Mouse (Mus musculus) ovary, postnatal 14 days (tissue): ENCODE data around the gene Zbtb7b.
A peak's percentile ranks its signal among the peaks of the same experiment; 100 is the strongest.
"Not testable (repeated sequence)": the region's sequence is repeated elsewhere in the genome, so short reads cannot be mapped to it uniquely, and the experiment has no call there.

Experiments used
- DNase-seq: peaks from one replicate; pipeline ENCODE4 v3.0.0; 2022; ENCODE audit warnings: low spot score

The Zbtb7b gene

GRCm38 (mm10) chr3:89394006-89394893 is at the start of gene Zbtb7b:
TSS of gene Zbtb7b (minus strand) at chr3:89394776.
- peak; percentile 80 for DNase-seq

GRCm38 (mm10) chr3:89440691-89441090 is 46.1 kb upstream of the Zbtb7b start:
- no peak for DNase-seq

GRCm38 (mm10) chr3:89437269-89437668 is 42.7 kb upstream of the Zbtb7b start:
- DNase-seq = no peak

- peak; percentile 45 for DNase-seq
Measured at GRCm38 (mm10) chr3:89436176-89437113, 41.9 kb upstream of the Zbtb7b start, which contains the start of gene Pbxip1. TSS of gene Pbxip1 (plus strand) at chr3:89436706.

- no peak for DNase-seq
Measured at GRCm38 (mm10) chr3:89435041-89435440, 40.5 kb upstream of the Zbtb7b start.

- DNase-seq = no peak
Measured at GRCm38 (mm10) chr3:89434532-89434931, 40.0 kb upstream of the Zbtb7b start.

- no peak for DNase-seq
Measured at GRCm38 (mm10) chr3:89432606-89433005, 38.0 kb upstream of the Zbtb7b start.

GRCm38 (mm10) chr3:89430171-89431159 is 35.9 kb upstream of the Zbtb7b start, which contains the start of gene Pygo2:
TSS of gene Pygo2 (plus strand) at chr3:89430214.
- DNase-seq = peak; percentile 88

GRCm38 (mm10) chr3:89429021-89429420 is 34.4 kb upstream of the Zbtb7b start:
- DNase-seq = not testable (repeated sequence)

GRCm38 (mm10) chr3:89425876-89426275 is 31.3 kb upstream of the Zbtb7b start:
- no peak for DNase-seq

- DNase-seq = no peak
Measured at GRCm38 (mm10) chr3:89425141-89425525, 30.6 kb upstream of the Zbtb7b start.

- no peak for DNase-seq
Measured at GRCm38 (mm10) chr3:89424416-89425140, 30.0 kb upstream of the Zbtb7b start.

GRCm38 (mm10) chr3:89422556-89423205 is 28.1 kb upstream of the Zbtb7b start:
- no peak for DNase-seq

GRCm38 (mm10) chr3:89421810-89422473 is 27.4 kb upstream of the Zbtb7b start:
- no peak for DNase-seq

- DNase-seq = peak; percentile 67
Measured at GRCm38 (mm10) chr3:89421002-89421774, 26.6 kb upstream of the Zbtb7b start.

- no peak for DNase-seq
Measured at GRCm38 (mm10) chr3:89420421-89420820, 25.8 kb upstream of the Zbtb7b start.

GRCm38 (mm10) chr3:89419981-89420380 is 25.4 kb upstream of the Zbtb7b start:
- no peak for DNase-seq

GRCm38 (mm10) chr3:89419571-89419970 is 25.0 kb upstream of the Zbtb7b start:
- DNase-seq = peak; percentile 57

- peak; percentile 65 for DNase-seq
Measured at GRCm38 (mm10) chr3:89418861-89419250, 24.3 kb upstream of the Zbtb7b start.
